Comparison of ENCODE assay signal across 9 mouse cellular contexts in genomic region chr4:118270706-118271105, GRCm38 (mm10). TPM values are rescaled to one million over a fixed set of nuclear protein-coding genes. Genes with fewer than 3 reads are reported as not detected.
DNase-seq lines count a peak whose midpoint lies in the region; ATAC-seq and TF ChIP-seq lines count a peak whose summit lies in the region.
"Had no signal": no experiment of that assay in that cellular context is flagged by ENCODE, and none has a peak within 500 bp of the region (broad histone marks: within the 10 kb centered on the region; RNA-seq: fewer than 3 reads in every experiment).

No protein-coding gene starts in this region.

- no peak for ATAC-seq in embryonic facial prominence, embryonic 13.5 days (ENCODE audit: insufficient number of reproducible peaks, insufficient read depth, low FRiP score, low TSS enrichment, low read depth)
- no peak for ATAC-seq in kidney, postnatal 0 days (replicated peaks; ENCODE audit: low FRiP score, low read depth)
- ATAC-seq: midbrain, embryonic 15.5 days had no signal

- no peak overlapping the region for H3K9ac ChIP-seq in embryonic facial prominence, embryonic 13.5 days
- no peak overlapping the region for H3K9ac ChIP-seq in kidney, postnatal 0 days (ENCODE audit: low read depth, low read length)
- H3K9ac ChIP-seq: midbrain, embryonic 15.5 days had no signal

- no peak for TF ChIP-seq POLR2A in thymus, adult 2 months (IDR thresholded peaks at IDR 0.05; ENCODE audit: control insufficient read depth, extremely low read depth, insufficient read depth, low read length, poor library complexity)

- peak; percentile 43; the same call in 1 of the 2 replicates for TF ChIP-seq CTCF in kidney, postnatal 0 days (IDR thresholded peaks at IDR 0.05; ENCODE audit: low read depth)
- TF ChIP-seq CTCF in thymus, adult 2 months (IDR thresholded peaks at IDR 0.05; ENCODE audit: borderline replicate concordance, control insufficient read depth, extremely low read depth, insufficient read depth, low read length, poor library complexity): peak; percentile 32; the same call in 1 of the 2 replicates

- DNase-seq in embryonic facial prominence, embryonic 10.5 days (ENCODE audit: low spot score): no peak
- no peak for DNase-seq in kidney, postnatal 0 days (ENCODE audit: low spot score)
- DNase-seq in kidney, postnatal 14 days: no peak
- no peak for DNase-seq in thymus, adult 2 months
- DNase-seq in thymus, postnatal 25 days: no peak
- DNase-seq in cerebellum, postnatal 25 days: no peak
- DNase-seq in thymus, postnatal 10 days (ENCODE audit: low spot score in 2 of 2): no peak

- H3K27me3 ChIP-seq in embryonic facial prominence, embryonic 13.5 days: no peaks in the 10 kb centered on the region
- no peaks in the 10 kb centered on the region for H3K27me3 ChIP-seq in embryonic facial prominence, embryonic 10.5 days (replicated peaks; ENCODE audit: low read depth, poor library complexity, severe bottlenecking)
- no peaks in the 10 kb centered on the region for H3K27me3 ChIP-seq in kidney, postnatal 0 days (ENCODE audit: insufficient read depth, low read length)
- H3K27me3 ChIP-seq in thymus, adult 2 months (ENCODE audit: control insufficient read depth, insufficient read depth, low read length): no peaks in the 10 kb centered on the region
- H3K27me3 ChIP-seq: midbrain, embryonic 15.5 days had no signal

- no peak overlapping the region for H3K4me2 ChIP-seq in embryonic facial prominence, embryonic 13.5 days
- no peak overlapping the region for H3K4me2 ChIP-seq in kidney, postnatal 0 days (ENCODE audit: low read length)
- H3K4me2 ChIP-seq: midbrain, embryonic 15.5 days had no signal

- peaks cover 61% of the 10 kb centered on the region for H3K4me1 ChIP-seq in embryonic facial prominence, embryonic 13.5 days
- H3K4me1 ChIP-seq in embryonic facial prominence, embryonic 10.5 days: peaks cover 84% of the 10 kb centered on the region
- peaks cover 47% of the 10 kb centered on the region for H3K4me1 ChIP-seq in kidney, postnatal 0 days (replicated peaks; ENCODE audit: insufficient read depth, low read length)
- H3K4me1 ChIP-seq in thymus, adult 2 months (replicated peaks; ENCODE audit: control insufficient read depth, insufficient read depth, low read length): peaks cover 34% of the 10 kb centered on the region

- peaks cover 92% of the 10 kb centered on the region for H3K36me3 ChIP-seq in embryonic facial prominence, embryonic 13.5 days
- peaks cover 100% of the 10 kb centered on the region for H3K36me3 ChIP-seq in embryonic facial prominence, embryonic 10.5 days (replicated peaks)
- H3K36me3 ChIP-seq in kidney, postnatal 0 days (ENCODE audit: insufficient read depth, low read length): peaks cover 6% of the 10 kb centered on the region
- peaks cover 12% of the 10 kb centered on the region; the same call in 1 of the 2 replicates for H3K36me3 ChIP-seq in thymus, adult 2 months (ENCODE audit: control insufficient read depth, insufficient read depth, low read length)

- no peak overlapping the region for H3K4me3 ChIP-seq in embryonic facial prominence, embryonic 13.5 days
- H3K4me3 ChIP-seq in embryonic facial prominence, embryonic 10.5 days: no peak overlapping the region
- H3K4me3 ChIP-seq in kidney, postnatal 0 days (replicated peaks; ENCODE audit: low read depth, low read length): no peak overlapping the region
- no peak overlapping the region for H3K4me3 ChIP-seq in thymus, adult 2 months (ENCODE audit: control insufficient read depth, insufficient read depth, low read length)
- H3K4me3 ChIP-seq: midbrain, embryonic 15.5 days had no signal

- H3K27ac ChIP-seq in embryonic facial prominence, embryonic 13.5 days: peak overlapping the region; percentile 29; the same call in 1 of the 2 replicates
- no peak overlapping the region for H3K27ac ChIP-seq in embryonic facial prominence, embryonic 10.5 days (replicated peaks)
- peak overlapping the region; percentile 91 for H3K27ac ChIP-seq in kidney, postnatal 0 days
- H3K27ac ChIP-seq in thymus, adult 2 months (ENCODE audit: control insufficient read depth, insufficient read depth, low read length): no peak overlapping the region

- WGBS in embryonic facial prominence, embryonic 13.5 days: 94% methylated on average over 3 of the region's 3 CpGs
- WGBS in embryonic facial prominence, embryonic 10.5 days: 95% methylated on average over 3 of the region's 3 CpGs
- 93% methylated on average over 3 of the region's 3 CpGs for WGBS in kidney, postnatal 0 days
- WGBS in thymus, adult 2 months: 99% methylated on average over 3 of the region's 3 CpGs

- H3K9me3 ChIP-seq in embryonic facial prominence, embryonic 13.5 days: no peaks in the 10 kb centered on the region
- peaks cover 7% of the 10 kb centered on the region; the same call in 1 of the 2 replicates for H3K9me3 ChIP-seq in embryonic facial prominence, embryonic 10.5 days
- no peaks in the 10 kb centered on the region for H3K9me3 ChIP-seq in kidney, postnatal 0 days (replicated peaks; ENCODE audit: low read length)
- H3K9me3 ChIP-seq: midbrain, embryonic 15.5 days had no signal

RNA-seq across cellular contexts. Expression of gene Ptprf, which starts 20.5 kb away (rescaled TPM):
- polyA plus RNA-seq in embryonic facial prominence, embryonic 13.5 days (2015; fragmentation: Nextera tagmentation; extraction: Ambion mirVana): 79.8 and 88.8 TPM in 2 replicates
- 88.2 and 95.5 TPM in 2 replicates for polyA plus RNA-seq in embryonic facial prominence, embryonic 10.5 days (2016; fragmentation: Nextera tagmentation; extraction: Ambion mirVana)
- 34.0 and 37.6 TPM in 2 replicates for polyA plus RNA-seq in kidney, postnatal 0 days (2015; fragmentation: Nextera tagmentation; extraction: Ambion mirVana)
- 165 and 202 TPM in 2 replicates for polyA plus RNA-seq in thymus, adult 2 months (2012; rRNA removed)

Comparison
In these comparisons a context has a peak if more than half of its experiments do, and no peak if none do; other contexts are left out.
1. H3K27ac ChIP-seq: peak in embryonic facial prominence, embryonic 13.5 days (single experiment) and kidney, postnatal 0 days (single experiment); none in embryonic facial prominence, embryonic 10.5 days (single experiment) and thymus, adult 2 months (single experiment).